Mouse (Mus musculus): ENCODE data around the gene Zan. TPM values are rescaled to one million over a fixed set of nuclear protein-coding genes. Genes with fewer than 3 reads are reported as not detected.
A peak's percentile ranks its signal among the peaks of the same experiment; 100 is the strongest.

Gene Zan
- polyA plus RNA-seq, 1 experiment from 2014 or later = 0.06 TPM

- no peaks in the 10 kb centered on the region for H3K9me3 ChIP-seq (ENCODE audit: control insufficient read depth, low read length)
- 96% methylated on average over 10 of the region's 11 CpGs for WGBS
- H3K27ac ChIP-seq (ENCODE audit: low read depth, low read length) = no peak overlapping the region
- H3K36me3 ChIP-seq (ENCODE audit: control insufficient read depth, insufficient read depth, low read length) = peaks cover 25% of the 10 kb centered on the region
- DNase-seq (ENCODE audit: low spot score) (no peak), ATAC-seq (ENCODE audit: low FRiP score) (no peak)
- no peaks in the 10 kb centered on the region for H3K4me1 ChIP-seq (replicated peaks; ENCODE audit: control insufficient read depth, insufficient read depth, low read length)
- H3K4me3 ChIP-seq (ENCODE audit: low read depth, low read length) = no peak overlapping the region
- H3K9ac ChIP-seq (ENCODE audit: low read depth, low read length) = no peak overlapping the region
- H3K27me3 ChIP-seq (ENCODE audit: control insufficient read depth, insufficient read depth, low read length) = no peaks in the 10 kb centered on the region
- no peak overlapping the region for H3K4me2 ChIP-seq (replicated peaks; ENCODE audit: low read depth, low read length)
Measured at GRCm38 (mm10) chr5:137369665-137370064, 107.2 kb downstream of the Zan start.

- no peak overlapping the region for H3K9ac ChIP-seq (ENCODE audit: low read depth, low read length)
- no peaks in the 10 kb centered on the region for H3K4me1 ChIP-seq (replicated peaks; ENCODE audit: control insufficient read depth, insufficient read depth, low read length)
- no peaks in the 10 kb centered on the region for H3K27me3 ChIP-seq (ENCODE audit: control insufficient read depth, insufficient read depth, low read length)
- H3K9me3 ChIP-seq (ENCODE audit: control insufficient read depth, low read length) = no peaks in the 10 kb centered on the region
- DNase-seq (ENCODE audit: low spot score) (no peak), ATAC-seq (ENCODE audit: low FRiP score) (no peak)
- peaks cover 22% of the 10 kb centered on the region for H3K36me3 ChIP-seq (ENCODE audit: control insufficient read depth, insufficient read depth, low read length)
- WGBS = 37% methylated on average over 7 of the region's 7 CpGs
- H3K4me3 ChIP-seq (ENCODE audit: low read depth, low read length) = no peak overlapping the region
- no peak overlapping the region for H3K27ac ChIP-seq (ENCODE audit: low read depth, low read length)
- no peak overlapping the region for H3K4me2 ChIP-seq (replicated peaks; ENCODE audit: low read depth, low read length)
Measured at GRCm38 (mm10) chr5:137358382-137358781, 118.5 kb downstream of the Zan start.

- Histone ChIP-seq H3K9me3 (ENCODE audit: control insufficient read depth, low read length) (no peaks in the 10 kb centered on the region), H3K4me1 (replicated peaks; ENCODE audit: control insufficient read depth, insufficient read depth, low read length) (0 out of 2 replicates have a peak, but pooled peaks cover 2% of the 10 kb centered on the region), H3K27me3 (ENCODE audit: control insufficient read depth, insufficient read depth, low read length) (no peaks in the 10 kb centered on the region), H3K36me3 (ENCODE audit: control insufficient read depth, insufficient read depth, low read length) (peaks cover 9% of the 10 kb centered on the region; the same call in 1 of the 2 replicates), H3K4me2 (replicated peaks; ENCODE audit: low read depth, low read length) (no peak overlapping the region), H3K4me3 (ENCODE audit: low read depth, low read length) (no peak overlapping the region), H3K9ac (ENCODE audit: low read depth, low read length) (no peak overlapping the region), H3K27ac (ENCODE audit: low read depth, low read length) (no peak overlapping the region)
- DNase-seq (ENCODE audit: low spot score) (no peak), ATAC-seq (ENCODE audit: low FRiP score) (no peak)
- 88% methylated on average over 17 of the region's 17 CpGs for WGBS
Measured at GRCm38 (mm10) chr5:137354091-137354490, 122.8 kb downstream of the Zan start.

- peak overlapping the region; percentile 87 for H3K4me3 ChIP-seq (ENCODE audit: low read depth, low read length)
- WGBS = 20% methylated on average over 16 of the region's 16 CpGs
- H3K27ac ChIP-seq (ENCODE audit: low read depth, low read length) = no peak overlapping the region
- peaks cover 6% of the 10 kb centered on the region; the same call in 1 of the 2 replicates for H3K4me1 ChIP-seq (replicated peaks; ENCODE audit: control insufficient read depth, insufficient read depth, low read length)
- DNase-seq (ENCODE audit: low spot score) (peak; percentile 31), ATAC-seq (ENCODE audit: low FRiP score) (no peak)
- H3K9me3 ChIP-seq (ENCODE audit: control insufficient read depth, low read length) = no peaks in the 10 kb centered on the region
- H3K27me3 ChIP-seq (ENCODE audit: control insufficient read depth, insufficient read depth, low read length) = no peaks in the 10 kb centered on the region
- peak overlapping the region; percentile 85 for H3K4me2 ChIP-seq (replicated peaks; ENCODE audit: low read depth, low read length)
- H3K9ac ChIP-seq (ENCODE audit: low read depth, low read length) = peak overlapping the region; percentile 2; the same call in 1 of the 2 replicates
- H3K36me3 ChIP-seq (ENCODE audit: control insufficient read depth, insufficient read depth, low read length) = peaks cover 6% of the 10 kb centered on the region; the same call in 1 of the 2 replicates
Measured at GRCm38 (mm10) chr5:137352011-137352975, 124.6 kb downstream of the Zan start.

- ATAC-seq (ENCODE audit: low FRiP score) (no peak), DNase-seq (ENCODE audit: low spot score) (no peak)
- 8% methylated on average over 4 of the region's 4 CpGs for WGBS
- no peaks in the 10 kb centered on the region for H3K27me3 ChIP-seq (ENCODE audit: control insufficient read depth, insufficient read depth, low read length)
- H3K4me1 ChIP-seq (replicated peaks; ENCODE audit: control insufficient read depth, insufficient read depth, low read length) = peaks cover 6% of the 10 kb centered on the region; the same call in 1 of the 2 replicates
- H3K27ac ChIP-seq (ENCODE audit: low read depth, low read length) = no peak overlapping the region
- no peaks in the 10 kb centered on the region for H3K9me3 ChIP-seq (ENCODE audit: control insufficient read depth, low read length)
- peak overlapping the region; percentile 92 for H3K9ac ChIP-seq (ENCODE audit: low read depth, low read length)
- H3K4me3 ChIP-seq (ENCODE audit: low read depth, low read length) = peak overlapping the region; percentile 87
- peaks cover 6% of the 10 kb centered on the region; the same call in 1 of the 2 replicates for H3K36me3 ChIP-seq (ENCODE audit: control insufficient read depth, insufficient read depth, low read length)
- peak overlapping the region; percentile 85 for H3K4me2 ChIP-seq (replicated peaks; ENCODE audit: low read depth, low read length)
Measured at GRCm38 (mm10) chr5:137351394-137351793, 125.5 kb downstream of the Zan start.

GRCm38 (mm10) chr5:137351058-137351380 lies 125.8 kb downstream of the Zan start:
- Histone ChIP-seq H3K27ac (ENCODE audit: low read depth, low read length) (no peak overlapping the region), H3K27me3 (ENCODE audit: control insufficient read depth, insufficient read depth, low read length) (no peaks in the 10 kb centered on the region), H3K4me3 (ENCODE audit: low read depth, low read length) (peak overlapping the region; percentile 87), H3K36me3 (ENCODE audit: control insufficient read depth, insufficient read depth, low read length) (peaks cover 4% of the 10 kb centered on the region; the same call in 1 of the 2 replicates), H3K4me2 (replicated peaks; ENCODE audit: low read depth, low read length) (peak overlapping the region; percentile 85), H3K4me1 (replicated peaks; ENCODE audit: control insufficient read depth, insufficient read depth, low read length) (peaks cover 6% of the 10 kb centered on the region; the same call in 1 of the 2 replicates), H3K9me3 (ENCODE audit: control insufficient read depth, low read length) (no peaks in the 10 kb centered on the region), H3K9ac (ENCODE audit: low read depth, low read length) (peak overlapping the region; percentile 92)
- DNase-seq (ENCODE audit: low spot score) (peak; percentile 41), ATAC-seq (ENCODE audit: low FRiP score) (no peak)
- WGBS = 0% methylated on average over 8 of the region's 8 CpGs

GRCm38 (mm10) chr5:137350205-137351057 lies 126.4 kb downstream of the Zan start:
- Histone ChIP-seq H3K4me1 (replicated peaks; ENCODE audit: control insufficient read depth, insufficient read depth, low read length) (peaks cover 6% of the 10 kb centered on the region; the same call in 1 of the 2 replicates), H3K9me3 (ENCODE audit: control insufficient read depth, low read length) (no peaks in the 10 kb centered on the region), H3K36me3 (ENCODE audit: control insufficient read depth, insufficient read depth, low read length) (no peaks in the 10 kb centered on the region), H3K4me2 (replicated peaks; ENCODE audit: low read depth, low read length) (peak overlapping the region; percentile 85), H3K9ac (ENCODE audit: low read depth, low read length) (peak overlapping the region; percentile 92), H3K27ac (ENCODE audit: low read depth, low read length) (peak overlapping the region; percentile 79), H3K4me3 (ENCODE audit: low read depth, low read length) (peak overlapping the region; percentile 87), H3K27me3 (ENCODE audit: control insufficient read depth, insufficient read depth, low read length) (no peaks in the 10 kb centered on the region)
- peak; percentile 52 for ATAC-seq (ENCODE audit: low FRiP score)
- peak; percentile 53 for DNase-seq (ENCODE audit: low spot score)
- WGBS = under 1% methylated on average over 52 of the region's 55 CpGs

GRCm38 (mm10) chr5:137349384-137350204 lies 127.3 kb downstream of the Zan start, which contains the start of gene Ephb4:
Gene Ephb4 (plus strand): TSS chr5:137350109.
- H3K27me3 ChIP-seq (ENCODE audit: control insufficient read depth, insufficient read depth, low read length) = no peaks in the 10 kb centered on the region
- peaks cover 6% of the 10 kb centered on the region; the same call in 1 of the 2 replicates for H3K4me1 ChIP-seq (replicated peaks; ENCODE audit: control insufficient read depth, insufficient read depth, low read length)
- peak within 1 kb of the TSS; percentile 92 for H3K9ac ChIP-seq (ENCODE audit: low read depth, low read length)
- peak; percentile 89 for DNase-seq (ENCODE audit: low spot score)
- peak within 1 kb of the TSS; percentile 87 for H3K4me3 ChIP-seq (ENCODE audit: low read depth, low read length)
- 2% methylated on average over 32 of the region's 32 CpGs for WGBS
- peak within 1 kb of the TSS; percentile 79 for H3K27ac ChIP-seq (ENCODE audit: low read depth, low read length)
- H3K4me2 ChIP-seq (replicated peaks; ENCODE audit: low read depth, low read length) = peak within 1 kb of the TSS; percentile 85
- ATAC-seq (ENCODE audit: low FRiP score) = peak; percentile 93
- no peaks in the 10 kb centered on the region for H3K9me3 ChIP-seq (ENCODE audit: control insufficient read depth, low read length)
- H3K36me3 ChIP-seq (ENCODE audit: control insufficient read depth, insufficient read depth, low read length) = no peaks in the 10 kb centered on the region
